Mouse (Mus musculus): ENCODE data around the gene Heyl. TPM values are rescaled to one million over a fixed set of nuclear protein-coding genes. Genes with fewer than 3 reads are reported as not detected.

The Heyl gene
- polyA plus RNA-seq, 1 experiment from 2014 or later = 8.2 TPM

- 0 out of 2 replicates have a peak, but pooled peaks cover 5% of the 10 kb centered on the region for H3K4me1 ChIP-seq (replicated peaks; ENCODE audit: control insufficient read depth, insufficient read depth, low read length)
- WGBS = 58% methylated on average over 8 of the region's 8 CpGs
- H3K27ac ChIP-seq = no peak overlapping the region
- ATAC-seq (ENCODE audit: low FRiP score) = no peak
- H3K9me3 ChIP-seq (ENCODE audit: control insufficient read depth, low read length) = no peaks in the 10 kb centered on the region
- no peak for DNase-seq (ENCODE audit: low spot score)
- H3K27me3 ChIP-seq (ENCODE audit: control insufficient read depth, insufficient read depth, low read length) = 0 out of 2 replicates have a peak, but pooled peaks cover 4% of the 10 kb centered on the region
- no peak overlapping the region for H3K9ac ChIP-seq
- H3K4me2 ChIP-seq (replicated peaks) = no peak overlapping the region
- no peaks in the 10 kb centered on the region for H3K36me3 ChIP-seq (replicated peaks; ENCODE audit: control insufficient read depth, insufficient read depth)
- no peak overlapping the region for H3K4me3 ChIP-seq (replicated peaks; ENCODE audit: low read length)
Measured at GRCm38 (mm10) chr4:123210996-123211395, 22.4 kb upstream of the Heyl start.

DNA sequence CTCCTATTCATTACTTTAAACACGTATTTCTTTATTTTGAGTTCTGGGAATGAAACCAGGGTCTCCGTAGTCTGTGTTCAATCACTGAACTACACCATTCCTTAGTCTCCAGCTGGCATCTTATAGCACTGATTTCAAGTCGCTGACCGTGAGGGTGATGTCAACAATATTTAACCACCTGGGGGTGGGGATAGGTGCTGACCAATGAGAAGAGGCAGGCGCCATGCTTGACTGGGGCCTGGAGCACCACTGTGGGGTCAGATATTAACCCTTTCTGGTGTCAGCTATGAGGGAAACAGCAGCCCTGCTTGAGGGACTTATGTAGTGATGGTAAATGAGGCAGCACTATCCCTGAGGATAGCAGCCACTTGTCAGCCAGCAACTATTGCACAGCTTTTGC is 21.9 kb upstream of the Heyl start:
- no peak overlapping the region for H3K4me2 ChIP-seq (replicated peaks)
- 53% methylated on average over 5 of the region's 5 CpGs for WGBS
- no peaks in the 10 kb centered on the region for H3K9me3 ChIP-seq (ENCODE audit: control insufficient read depth, low read length)
- H3K4me1 ChIP-seq (replicated peaks; ENCODE audit: control insufficient read depth, insufficient read depth, low read length) = 0 out of 2 replicates have a peak, but pooled peaks cover 5% of the 10 kb centered on the region
- no peaks in the 10 kb centered on the region for H3K36me3 ChIP-seq (replicated peaks; ENCODE audit: control insufficient read depth, insufficient read depth)
- H3K27ac ChIP-seq = no peak overlapping the region
- no peak for ATAC-seq (ENCODE audit: low FRiP score)
- H3K27me3 ChIP-seq (ENCODE audit: control insufficient read depth, insufficient read depth, low read length) = 0 out of 2 replicates have a peak, but pooled peaks cover 4% of the 10 kb centered on the region
- no peak overlapping the region for H3K4me3 ChIP-seq (replicated peaks; ENCODE audit: low read length)
- no peak overlapping the region for H3K9ac ChIP-seq
- DNase-seq (ENCODE audit: low spot score) = no peak

GRCm38 (mm10) chr4:123212330-123212729 is 21.0 kb upstream of the Heyl start:
- DNase-seq (ENCODE audit: low spot score) = no peak
- no peak for ATAC-seq (ENCODE audit: low FRiP score)
- 40% methylated on average over 2 of the region's 2 CpGs for WGBS

DNA sequence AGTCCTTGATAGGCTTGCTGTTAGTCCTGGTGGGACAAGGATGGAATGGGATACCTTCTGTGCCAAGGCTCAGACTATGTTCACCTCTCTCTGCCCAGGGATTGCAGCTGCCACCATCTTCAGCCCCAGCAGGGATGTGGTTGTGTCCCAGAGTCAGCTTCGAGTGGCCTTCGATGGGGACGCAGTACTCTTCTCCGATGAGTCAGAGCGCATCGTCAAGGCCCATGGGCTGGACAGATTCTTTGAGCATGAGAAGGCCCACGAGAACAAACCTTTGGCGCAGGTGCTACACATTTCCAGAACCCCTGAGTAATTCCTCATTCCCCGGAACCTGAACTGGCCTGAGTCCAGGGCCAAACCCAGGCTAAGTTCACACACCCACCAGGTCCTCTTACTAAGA is 19.4 kb upstream of the Heyl start:
- Histone ChIP-seq H3K36me3 (replicated peaks; ENCODE audit: control insufficient read depth, insufficient read depth) (no peaks in the 10 kb centered on the region), H3K9me3 (ENCODE audit: control insufficient read depth, low read length) (no peaks in the 10 kb centered on the region), H3K27ac (no peak overlapping the region), H3K4me1 (replicated peaks; ENCODE audit: control insufficient read depth, insufficient read depth, low read length) (0 out of 2 replicates have a peak, but pooled peaks cover 5% of the 10 kb centered on the region), H3K4me2 (replicated peaks) (no peak overlapping the region), H3K27me3 (ENCODE audit: control insufficient read depth, insufficient read depth, low read length) (no peaks in the 10 kb centered on the region), H3K4me3 (replicated peaks; ENCODE audit: low read length) (no peak overlapping the region), H3K9ac (no peak overlapping the region)
- 95% methylated on average over 9 of the region's 9 CpGs for WGBS
- DNase-seq (ENCODE audit: low spot score) (no peak), ATAC-seq (ENCODE audit: low FRiP score) (no peak)

More at GRCm38 (mm10) chr4:123212330-123212729, 21.0 kb upstream of the Heyl start:
- Histone ChIP-seq H3K27ac (no peak overlapping the region), H3K4me1 (replicated peaks; ENCODE audit: control insufficient read depth, insufficient read depth, low read length) (0 out of 2 replicates have a peak, but pooled peaks cover 5% of the 10 kb centered on the region), H3K9ac (no peak overlapping the region), H3K4me3 (replicated peaks; ENCODE audit: low read length) (no peak overlapping the region), H3K9me3 (ENCODE audit: control insufficient read depth, low read length) (no peaks in the 10 kb centered on the region), H3K4me2 (replicated peaks) (no peak overlapping the region), H3K27me3 (ENCODE audit: control insufficient read depth, insufficient read depth, low read length) (0 out of 2 replicates have a peak, but pooled peaks cover 4% of the 10 kb centered on the region), H3K36me3 (replicated peaks; ENCODE audit: control insufficient read depth, insufficient read depth) (no peaks in the 10 kb centered on the region)

GRCm38 (mm10) chr4:123215367-123215766 is 18.0 kb upstream of the Heyl start:
- 0 out of 2 replicates have a peak, but pooled peaks cover 5% of the 10 kb centered on the region for H3K4me1 ChIP-seq (replicated peaks; ENCODE audit: control insufficient read depth, insufficient read depth, low read length)
- no peaks in the 10 kb centered on the region for H3K9me3 ChIP-seq (ENCODE audit: control insufficient read depth, low read length)
- no peak overlapping the region for H3K4me3 ChIP-seq (replicated peaks; ENCODE audit: low read length)
- H3K36me3 ChIP-seq (replicated peaks; ENCODE audit: control insufficient read depth, insufficient read depth) = no peaks in the 10 kb centered on the region
- WGBS = 33% methylated on average over 1 of the region's 1 CpGs
- no peak overlapping the region for H3K4me2 ChIP-seq (replicated peaks)
- H3K9ac ChIP-seq = no peak overlapping the region
- ATAC-seq (ENCODE audit: low FRiP score) = no peak
- no peak overlapping the region for H3K27ac ChIP-seq
- no peaks in the 10 kb centered on the region for H3K27me3 ChIP-seq (ENCODE audit: control insufficient read depth, insufficient read depth, low read length)
- DNase-seq (ENCODE audit: low spot score) = no peak

DNA sequence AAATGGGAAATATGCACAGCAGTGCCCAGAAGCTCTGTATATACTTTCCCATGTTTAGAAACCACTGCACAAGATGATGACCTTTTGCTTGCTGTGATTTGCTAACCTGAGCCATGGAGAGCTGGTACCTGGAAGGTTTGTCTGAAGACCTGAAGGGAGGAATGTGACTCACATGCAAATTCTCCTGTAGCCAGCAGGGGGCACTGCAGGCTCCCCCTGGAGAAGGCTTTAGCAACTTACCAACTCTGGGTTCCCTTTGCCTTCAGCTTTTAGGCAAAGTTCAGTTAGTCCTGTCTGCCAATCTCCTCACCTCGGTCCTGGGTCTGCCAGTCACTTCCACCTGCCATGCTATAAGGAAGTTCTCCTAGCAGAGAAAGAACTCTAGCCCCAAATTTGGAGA is 16.6 kb upstream of the Heyl start:
- H3K4me1 ChIP-seq (replicated peaks; ENCODE audit: control insufficient read depth, insufficient read depth, low read length) = 0 out of 2 replicates have a peak, but pooled peaks cover 5% of the 10 kb centered on the region
- no peaks in the 10 kb centered on the region for H3K27me3 ChIP-seq (ENCODE audit: control insufficient read depth, insufficient read depth, low read length)
- ATAC-seq (ENCODE audit: low FRiP score) = no peak
- no peaks in the 10 kb centered on the region for H3K36me3 ChIP-seq (replicated peaks; ENCODE audit: control insufficient read depth, insufficient read depth)
- no peaks in the 10 kb centered on the region for H3K9me3 ChIP-seq (ENCODE audit: control insufficient read depth, low read length)
- no peak overlapping the region for H3K4me3 ChIP-seq (replicated peaks; ENCODE audit: low read length)
- H3K4me2 ChIP-seq (replicated peaks) = no peak overlapping the region
- no peak overlapping the region for H3K9ac ChIP-seq
- WGBS = 8% methylated on average over 1 of the region's 1 CpGs
- H3K27ac ChIP-seq = no peak overlapping the region
- DNase-seq (ENCODE audit: low spot score) = peak; percentile 63

DNA sequence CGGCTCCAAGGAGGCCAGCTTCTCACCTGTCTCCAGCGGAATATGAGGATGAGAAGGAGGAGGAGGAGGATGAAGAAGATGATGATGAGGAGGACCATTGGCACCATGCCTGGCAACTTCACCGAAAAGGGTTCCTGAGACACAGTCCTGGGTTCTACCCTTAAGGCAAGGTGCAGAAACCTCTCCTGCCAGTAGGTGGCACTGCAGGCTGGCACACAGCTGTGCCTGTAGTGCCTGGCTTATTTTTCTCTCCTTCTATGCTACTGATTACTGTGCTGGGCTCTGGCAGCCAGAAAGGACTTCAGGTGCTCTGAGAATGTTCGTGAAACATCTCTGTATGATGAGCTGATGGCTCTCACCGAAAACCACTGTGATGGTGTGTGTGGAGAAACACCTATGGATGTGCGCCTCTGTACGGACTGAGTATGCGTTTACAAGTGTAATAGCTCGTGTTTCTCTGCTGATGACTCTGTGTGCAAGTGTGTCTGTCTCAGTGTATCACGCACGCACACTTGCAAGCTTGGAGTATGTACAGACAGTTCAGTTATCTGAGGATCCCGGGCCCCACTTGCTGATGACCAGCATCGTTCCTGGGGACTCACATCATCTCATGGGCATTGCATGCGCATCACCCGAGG is 13.5 kb upstream of the Heyl start:
- Histone ChIP-seq H3K9me3 (ENCODE audit: control insufficient read depth, low read length) (no peaks in the 10 kb centered on the region), H3K4me3 (replicated peaks; ENCODE audit: low read length) (no peak overlapping the region), H3K9ac (no peak overlapping the region), H3K27me3 (ENCODE audit: control insufficient read depth, insufficient read depth, low read length) (no peaks in the 10 kb centered on the region), H3K36me3 (replicated peaks; ENCODE audit: control insufficient read depth, insufficient read depth) (no peaks in the 10 kb centered on the region), H3K4me2 (replicated peaks) (no peak overlapping the region), H3K27ac (no peak overlapping the region), H3K4me1 (replicated peaks; ENCODE audit: control insufficient read depth, insufficient read depth, low read length) (0 out of 2 replicates have a peak, but pooled peaks cover 5% of the 10 kb centered on the region)
- peak; percentile 86 for DNase-seq (ENCODE audit: low spot score)
- peak; percentile 85; the same call in 1 of the 2 replicates for ATAC-seq (ENCODE audit: low FRiP score)
- WGBS = 72% methylated on average over 15 of the region's 15 CpGs

- DNase-seq (ENCODE audit: low spot score) (no peak), ATAC-seq (ENCODE audit: low FRiP score) (no peak)
- Histone ChIP-seq H3K4me1 (replicated peaks; ENCODE audit: control insufficient read depth, insufficient read depth, low read length) (no peaks in the 10 kb centered on the region), H3K4me2 (replicated peaks) (no peak overlapping the region), H3K9me3 (ENCODE audit: control insufficient read depth, low read length) (no peaks in the 10 kb centered on the region), H3K9ac (no peak overlapping the region), H3K27me3 (ENCODE audit: control insufficient read depth, insufficient read depth, low read length) (no peaks in the 10 kb centered on the region), H3K36me3 (replicated peaks; ENCODE audit: control insufficient read depth, insufficient read depth) (no peaks in the 10 kb centered on the region), H3K4me3 (replicated peaks; ENCODE audit: low read length) (no peak overlapping the region), H3K27ac (no peak overlapping the region)
- WGBS = 86% methylated on average over 4 of the region's 4 CpGs
Measured at GRCm38 (mm10) chr4:123220637-123221036, 12.7 kb upstream of the Heyl start.

DNA sequence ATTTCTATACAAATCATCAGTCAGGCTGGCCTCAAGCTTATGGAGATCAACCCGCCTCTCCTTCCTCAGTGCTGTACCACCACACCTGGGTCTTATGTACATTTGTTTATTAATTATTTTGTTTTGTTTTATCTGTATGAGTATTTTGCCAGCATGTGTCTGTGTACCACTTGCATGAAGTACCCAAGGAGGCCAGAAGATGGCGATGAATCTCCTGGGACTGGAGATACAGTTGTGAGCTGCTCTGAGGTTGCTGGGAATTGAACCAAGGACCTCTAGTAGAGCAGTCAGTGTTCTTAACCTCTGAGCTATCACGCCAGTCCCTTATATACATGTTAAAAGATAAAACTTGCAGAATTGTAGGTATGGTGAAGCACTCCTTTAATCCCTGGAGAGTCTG is 10.0 kb upstream of the Heyl start:
- Histone ChIP-seq H3K9ac (no peak overlapping the region), H3K27ac (no peak overlapping the region), H3K27me3 (ENCODE audit: control insufficient read depth, insufficient read depth, low read length) (no peaks in the 10 kb centered on the region), H3K9me3 (ENCODE audit: control insufficient read depth, low read length) (no peaks in the 10 kb centered on the region), H3K4me1 (replicated peaks; ENCODE audit: control insufficient read depth, insufficient read depth, low read length) (no peaks in the 10 kb centered on the region), H3K4me2 (replicated peaks) (no peak overlapping the region), H3K4me3 (replicated peaks; ENCODE audit: low read length) (no peak overlapping the region), H3K36me3 (replicated peaks; ENCODE audit: control insufficient read depth, insufficient read depth) (no peaks in the 10 kb centered on the region)
- WGBS = 43% methylated on average over 3 of the region's 3 CpGs
- ATAC-seq (ENCODE audit: low FRiP score) (no peak), DNase-seq (ENCODE audit: low spot score) (no peak)
